Mouse (Mus musculus) heart, adult 9 months (tissue): ENCODE results near the gene Fbxo41.

Experiments used
- DNase-seq, 2 experiments: peaks; one replicate each; pipeline ENCODE4 v3.0.0; 2022; ENCODE audit warnings: low spot score in 2 of 2

Fbxo41 gene

GRCm38 (mm10) chr6:85502911-85503250 is at the start of gene Fbxo41:
Gene Fbxo41 (minus strand): TSS chr6:85502994.
- DNase-seq: no peak

- no peak for DNase-seq
Measured at GRCm38 (mm10) chr6:85547642-85548041, 44.8 kb upstream of the Fbxo41 start.

GRCm38 (mm10) chr6:85544251-85544881 is 41.6 kb upstream of the Fbxo41 start:
- no peak for DNase-seq

GRCm38 (mm10) chr6:85543351-85544175 is 40.8 kb upstream of the Fbxo41 start:
- no peak for DNase-seq

GRCm38 (mm10) chr6:85522825-85523224 is 20.0 kb upstream of the Fbxo41 start:
- no peak for DNase-seq

GRCm38 (mm10) chr6:85522026-85522425 is 19.2 kb upstream of the Fbxo41 start:
- DNase-seq: no peak

GRCm38 (mm10) chr6:85518091-85518693 is 15.4 kb upstream of the Fbxo41 start:
- no peak for DNase-seq

GRCm38 (mm10) chr6:85515941-85516340 is 13.1 kb upstream of the Fbxo41 start:
- DNase-seq: no peak

- DNase-seq: no peak
Measured at GRCm38 (mm10) chr6:85513531-85513910, 10.7 kb upstream of the Fbxo41 start, which contains the start of gene Egr4. Gene Egr4 (minus strand): TSS chr6:85513589.

- no peak for DNase-seq
Measured at GRCm38 (mm10) chr6:85512577-85513530, 10.1 kb upstream of the Fbxo41 start.

- DNase-seq: no peak
Measured at GRCm38 (mm10) chr6:85512056-85512440, 9.3 kb upstream of the Fbxo41 start.

GRCm38 (mm10) chr6:85511286-85512055 is 8.7 kb upstream of the Fbxo41 start:
- DNase-seq: peak in 1 of 2 experiments; percentile 13

GRCm38 (mm10) chr6:85510476-85510875 is 7.7 kb upstream of the Fbxo41 start:
- no peak for DNase-seq

- no peak for DNase-seq
Measured at GRCm38 (mm10) chr6:85508602-85509001, 5.8 kb upstream of the Fbxo41 start.

- no peak for DNase-seq
Measured at GRCm38 (mm10) chr6:85504908-85505307, 2.1 kb upstream of the Fbxo41 start.

- DNase-seq: no peak
Measured at GRCm38 (mm10) chr6:85502103-85502910, 487 bp downstream of the Fbxo41 start.

- no peak for DNase-seq
Measured at GRCm38 (mm10) chr6:85501571-85502102, 1.2 kb downstream of the Fbxo41 start.

- no peak for DNase-seq
Measured at GRCm38 (mm10) chr6:85500416-85500815, 2.4 kb downstream of the Fbxo41 start.

- DNase-seq: no peak
Measured at GRCm38 (mm10) chr6:85498147-85498546, 4.6 kb downstream of the Fbxo41 start.

- no peak for DNase-seq
Measured at GRCm38 (mm10) chr6:85496976-85497375, 5.8 kb downstream of the Fbxo41 start.
